Mouse (Mus musculus) heart, embryonic 15.5 days (tissue): ENCODE data around the gene Ppm1j. TPM values are rescaled to one million over a fixed set of nuclear protein-coding genes. Genes with fewer than 3 reads are reported as not detected.
"Not testable (repeated sequence)": the region's sequence is repeated elsewhere in the genome, so short reads cannot be mapped to it uniquely, and the experiment has no call there.

Source experiments
- ATAC-seq: fragments of 200-750 bp; cut with Nextera tagmentation; replicated peaks from 2 replicates; pipeline ENCODE4 v1.8.0; 2017; ENCODE audit warnings: low read depth, moderate TSS enrichment; ENCODE audit not compliant: insufficient number of reproducible peaks, insufficient read depth, low FRiP score
- H3K27ac ChIP-seq: fragments of 300-500 bp; sonication (generic); 2 replicates; pipeline ENCODE4 v1.5.1; 2015; ENCODE audit warnings: mild to moderate bottlenecking, inconsistent platforms
- H3K27me3 ChIP-seq: fragments of 300-500 bp; sonication (generic); 2 replicates; pipeline ENCODE4 v1.6.1; 2015; ENCODE audit warnings: inconsistent platforms
- H3K36me3 ChIP-seq: fragments of 300-500 bp; sonication (generic); 2 replicates; pipeline ENCODE4 v1.6.1; 2015; ENCODE audit warnings: mild to moderate bottlenecking, inconsistent platforms
- H3K4me1 ChIP-seq: fragments of 300-500 bp; sonication (generic); replicated peaks from 2 replicates; pipeline ENCODE4 v1.6.1; 2015; ENCODE audit warnings: inconsistent platforms
- H3K4me2 ChIP-seq: fragments of 300-500 bp; sonication (generic); 2 replicates; pipeline ENCODE4 v1.6.1; 2015; ENCODE audit warnings: inconsistent platforms, mild to moderate bottlenecking, moderate library complexity
- H3K4me3 ChIP-seq: fragments of 300-500 bp; sonication (generic); 2 replicates; pipeline ENCODE4 v1.5.1; 2015; ENCODE audit warnings: mild to moderate bottlenecking, inconsistent platforms
- H3K9ac ChIP-seq: fragments of 300-500 bp; sonication (generic); 2 replicates; pipeline ENCODE4 v1.6.1; 2015; ENCODE audit warnings: mild to moderate bottlenecking, inconsistent platforms
- H3K9me3 ChIP-seq: fragments of 300-500 bp; sonication (generic); replicated peaks from 2 replicates; pipeline ENCODE4 v1.6.1; 2016; ENCODE audit warnings: inconsistent platforms
- WGBS: fragments of 180-500 bp; shearing (Covaris S2); methylation state at CpG from one replicate; pipeline ENCODE4 v1.1.7; 2015; ENCODE audit warnings: mixed read lengths; 5-methylcytosine and 5-hydroxymethylcytosine counted together
- polyA plus RNA-seq: library from polyadenylated mRNA; unstranded; fragments of >200 nt; fragmentation: Nextera tagmentation; extraction: Ambion mirVana; gene quantifications from 2 replicates; pipeline ENCODE4 v1.2.1, GENCODE M21; 2015

Gene Ppm1j
- polyA plus RNA-seq, 1 experiment from 2014 or later: 33.9 TPM

GRCm38 (mm10) chr3:104794953-104795470 is 14.2 kb downstream of the Ppm1j start:
- Histone ChIP-seq H3K4me3 (no peak overlapping the region), H3K4me2 (no peak overlapping the region), H3K36me3 (peaks cover 45% of the 10 kb centered on the region), H3K27ac (peak overlapping the region; percentile 90), H3K9me3 (no peaks in the 10 kb centered on the region), H3K9ac (peak overlapping the region; percentile 15; the same call in 1 of the 2 replicates), H3K4me1 (peaks cover 65% of the 10 kb centered on the region), H3K27me3 (no peaks in the 10 kb centered on the region)
- WGBS: 48% methylated on average over 12 of the region's 12 CpGs
- no peak for ATAC-seq

GRCm38 (mm10) chr3:104795661-104796340 is 14.9 kb downstream of the Ppm1j start:
- Histone ChIP-seq H3K27ac (peak overlapping the region; percentile 90), H3K4me3 (no peak overlapping the region), H3K9ac (no peak overlapping the region), H3K9me3 (no peaks in the 10 kb centered on the region), H3K4me2 (no peak overlapping the region), H3K4me1 (peaks cover 57% of the 10 kb centered on the region), H3K27me3 (no peaks in the 10 kb centered on the region), H3K36me3 (peaks cover 53% of the 10 kb centered on the region)
- no peak for ATAC-seq
- WGBS: 65% methylated on average over 15 of the region's 15 CpGs

GRCm38 (mm10) chr3:104796430-104797082 is 15.7 kb downstream of the Ppm1j start:
- Histone ChIP-seq H3K27ac (0 out of 2 replicates have a peak overlapping the region, but pooled peaks have one; percentile 90), H3K36me3 (peaks cover 61% of the 10 kb centered on the region), H3K4me1 (peaks cover 49% of the 10 kb centered on the region)

GRCm38 (mm10) chr3:104800681-104801080 is 19.8 kb downstream of the Ppm1j start:
- Histone ChIP-seq H3K36me3 (peaks cover 79% of the 10 kb centered on the region), H3K4me2 (no peak overlapping the region), H3K9me3 (no peaks in the 10 kb centered on the region), H3K9ac (no peak overlapping the region), H3K4me1 (peaks cover 12% of the 10 kb centered on the region), H3K27me3 (no peaks in the 10 kb centered on the region), H3K4me3 (no peak overlapping the region), H3K27ac (no peak overlapping the region)
- WGBS: 93% methylated on average over 11 of the region's 11 CpGs
- no peak for ATAC-seq

More at GRCm38 (mm10) chr3:104796430-104797082, 15.7 kb downstream of the Ppm1j start:
- WGBS: 66% methylated on average over 15 of the region's 15 CpGs
- Histone ChIP-seq H3K4me3 (no peak overlapping the region), H3K9ac (no peak overlapping the region), H3K4me2 (no peak overlapping the region), H3K9me3 (no peaks in the 10 kb centered on the region), H3K27me3 (no peaks in the 10 kb centered on the region)
- ATAC-seq: no peak

GRCm38 (mm10) chr3:104801481-104801880 is 20.6 kb downstream of the Ppm1j start:
- Histone ChIP-seq H3K9me3 (no peaks in the 10 kb centered on the region), H3K27me3 (no peaks in the 10 kb centered on the region), H3K27ac (no peak overlapping the region), H3K4me2 (no peak overlapping the region), H3K36me3 (peaks cover 72% of the 10 kb centered on the region), H3K4me1 (peaks cover 12% of the 10 kb centered on the region), H3K9ac (no peak overlapping the region), H3K4me3 (no peak overlapping the region)
- 88% methylated on average over 6 of the region's 6 CpGs for WGBS
- no peak for ATAC-seq

GRCm38 (mm10) chr3:104804312-104804711 is 23.5 kb downstream of the Ppm1j start:
- 94% methylated on average over 10 of the region's 10 CpGs for WGBS
- Histone ChIP-seq H3K9ac (no peak overlapping the region), H3K4me2 (no peak overlapping the region), H3K4me3 (no peak overlapping the region), H3K27me3 (no peaks in the 10 kb centered on the region), H3K9me3 (no peaks in the 10 kb centered on the region), H3K36me3 (peaks cover 55% of the 10 kb centered on the region), H3K4me1 (peaks cover 14% of the 10 kb centered on the region), H3K27ac (no peak overlapping the region)
- ATAC-seq: no peak

GRCm38 (mm10) chr3:104805539-104805938 is 24.7 kb downstream of the Ppm1j start:
- no peaks in the 10 kb centered on the region for H3K9me3 ChIP-seq
- WGBS: 42% methylated on average over 9 of the region's 9 CpGs
- H3K36me3 ChIP-seq: peaks cover 42% of the 10 kb centered on the region
- ATAC-seq: no peak; the same call in 1 of the 2 replicates
- H3K4me2 ChIP-seq: no peak overlapping the region
- H3K27me3 ChIP-seq: no peaks in the 10 kb centered on the region
- H3K9ac ChIP-seq: no peak overlapping the region
- H3K4me3 ChIP-seq: no peak overlapping the region
- H3K27ac ChIP-seq: 0 out of 2 replicates have a peak overlapping the region, but pooled peaks have one; percentile 24
- H3K4me1 ChIP-seq: peaks cover 14% of the 10 kb centered on the region

GRCm38 (mm10) chr3:104811752-104812151 is 30.9 kb downstream of the Ppm1j start:
- Histone ChIP-seq H3K27me3 (no peaks in the 10 kb centered on the region), H3K4me3 (no peak overlapping the region), H3K4me2 (no peak overlapping the region), H3K9me3 (no peaks in the 10 kb centered on the region), H3K27ac (no peak overlapping the region), H3K36me3 (no peaks in the 10 kb centered on the region), H3K4me1 (peaks cover 20% of the 10 kb centered on the region), H3K9ac (no peak overlapping the region)
- no peak for ATAC-seq
- 25% methylated on average over 3 of the region's 3 CpGs for WGBS

- H3K9ac ChIP-seq: no peak overlapping the region
- H3K27ac ChIP-seq: no peak overlapping the region
- 86% methylated on average over 4 of the region's 4 CpGs for WGBS
- H3K27me3 ChIP-seq: no peaks in the 10 kb centered on the region
- H3K4me2 ChIP-seq: no peak overlapping the region
- no peaks in the 10 kb centered on the region for H3K36me3 ChIP-seq
- no peak overlapping the region for H3K4me3 ChIP-seq
- ATAC-seq: no peak
- no peaks in the 10 kb centered on the region for H3K9me3 ChIP-seq
- peaks cover 25% of the 10 kb centered on the region for H3K4me1 ChIP-seq
These were observed 31.4 kb downstream of the Ppm1j start for GRCm38 (mm10) chr3:104812254-104812653.

- ATAC-seq, H3K4me2 ChIP-seq, H3K9ac ChIP-seq, H3K27ac ChIP-seq, H3K4me3 ChIP-seq, H3K27me3 ChIP-seq, H3K9me3 ChIP-seq, H3K36me3 ChIP-seq: not testable (repeated sequence)
- H3K4me1 ChIP-seq: peaks cover 25% of the 10 kb centered on the region
- WGBS: 95% methylated on average over 7 of the region's 7 CpGs
These were observed 32.4 kb downstream of the Ppm1j start for GRCm38 (mm10) chr3:104813227-104813626.

GRCm38 (mm10) chr3:104814746-104815145 is 33.9 kb downstream of the Ppm1j start:
- no peaks in the 10 kb centered on the region for H3K36me3 ChIP-seq
- H3K4me3 ChIP-seq: no peak overlapping the region
- H3K9ac ChIP-seq: no peak overlapping the region
- no peaks in the 10 kb centered on the region for H3K27me3 ChIP-seq
- no peak overlapping the region for H3K27ac ChIP-seq
- no peak for ATAC-seq
- WGBS: 96% methylated on average over 1 of the region's 1 CpGs
- no peak overlapping the region for H3K4me2 ChIP-seq
- H3K4me1 ChIP-seq: peaks cover 37% of the 10 kb centered on the region
- no peaks in the 10 kb centered on the region for H3K9me3 ChIP-seq
